Mouse (Mus musculus) lung, adult 2 months (tissue): ENCODE measurements around the gene H2-T23.
A peak's percentile ranks its signal among the peaks of the same experiment; 100 is the strongest.

Source experiments
- CTCF ChIP-seq: fragments of 200-500 bp; IDR thresholded peaks from 2 replicates; pipeline ENCODE4 v1.5.1; 2011; ENCODE audit warnings: mild to moderate bottlenecking, low read length, control low read depth; ENCODE audit not compliant: insufficient read depth
- POLR2A ChIP-seq: fragments of 200-500 bp; IDR thresholded peaks from 2 replicates; pipeline ENCODE4 v1.6.1; 2011; ENCODE audit warnings: low read depth, mild to moderate bottlenecking, control low read depth, low read length, borderline replicate concordance; ENCODE audit errors: extremely low read depth

GRCm38 (mm10) chr17:35996949-35997348 is 35.7 kb downstream of the H2-T23 start:
- 0 out of 2 replicates have a peak, but pooled peaks have one; percentile 3 for TF ChIP-seq POLR2A
- TF ChIP-seq CTCF = peak; percentile 95
